Mouse (Mus musculus) hindlimb bud, embryonic 11.5 days (tissue): ENCODE data around the gene Gabra5.

Experiments
- DNase-seq: peaks from one replicate; pipeline ENCODE4 v3.0.0-alpha.2; 2012; ENCODE audit warnings: low read depth, low spot score; ENCODE audit errors: extremely low spot score

Gabra5 gene

DNA sequence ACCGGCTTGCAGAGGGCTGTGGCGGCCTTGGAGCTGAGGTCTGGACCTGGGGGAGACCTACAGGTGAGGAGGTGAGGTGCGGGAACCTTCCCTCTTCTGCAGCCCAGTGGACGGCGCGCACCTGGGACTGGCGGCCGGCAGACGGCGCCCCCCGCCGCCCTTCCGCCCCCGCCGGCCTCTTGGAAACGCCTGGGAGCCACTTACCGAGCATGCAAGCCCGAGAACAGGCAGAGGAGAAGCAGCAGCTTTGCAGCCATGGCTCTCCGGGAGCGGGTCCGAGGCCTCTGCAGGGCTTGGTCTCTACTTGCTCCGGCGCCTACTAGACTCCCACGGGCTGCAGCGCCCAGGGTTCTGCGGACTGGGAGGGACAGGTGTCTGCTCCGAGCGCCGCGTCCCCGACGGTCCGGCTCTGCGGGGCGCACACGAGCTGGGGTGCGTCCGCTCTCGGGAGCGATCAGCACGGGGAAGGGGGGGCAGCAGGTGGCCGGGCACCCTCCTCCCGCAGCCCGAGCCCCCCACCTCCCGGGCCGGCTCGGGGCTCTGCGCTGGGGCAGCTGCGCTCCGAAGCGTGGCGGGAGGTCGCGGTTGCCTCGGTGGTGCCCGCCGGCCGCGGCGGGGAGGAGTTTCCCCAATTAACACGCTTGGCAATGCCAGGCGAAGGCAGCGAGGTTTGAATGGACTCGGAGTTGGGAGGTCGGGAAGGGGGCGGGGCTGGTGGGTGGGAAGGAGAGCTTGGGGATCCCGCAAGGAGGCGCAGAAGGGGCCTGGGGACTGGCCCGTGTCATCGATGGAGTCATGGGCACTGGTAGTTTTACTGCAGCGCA lies 123.1 kb downstream of the Gabra5 start, which contains the start of gene Gabrg3:
Gene Gabrg3 (minus strand): TSS at position 672 of the 824 bp plus-strand sequence.
- DNase-seq, result no peak

DNA sequence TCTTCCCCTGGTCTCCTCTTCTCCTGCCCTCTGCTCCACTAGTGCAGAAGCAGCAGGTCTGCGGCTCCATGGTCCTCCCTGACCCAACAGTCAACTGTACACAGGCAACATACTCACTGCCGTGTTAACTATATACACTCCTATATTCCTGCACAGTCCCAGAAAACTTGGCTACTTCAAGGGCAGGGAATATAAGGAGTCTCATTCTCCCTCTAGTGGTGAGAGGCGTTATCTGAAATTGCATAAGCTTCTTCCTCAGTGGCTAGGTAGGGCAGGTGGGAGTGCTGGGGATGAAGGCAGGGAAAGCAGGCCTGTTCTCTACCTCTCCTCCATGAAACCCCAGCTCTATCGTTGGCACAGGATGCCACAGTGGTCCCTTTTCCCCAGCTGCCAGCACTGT lies 125.7 kb downstream of the Gabra5 start:
- DNase-seq, result peak; percentile 14

DNA sequence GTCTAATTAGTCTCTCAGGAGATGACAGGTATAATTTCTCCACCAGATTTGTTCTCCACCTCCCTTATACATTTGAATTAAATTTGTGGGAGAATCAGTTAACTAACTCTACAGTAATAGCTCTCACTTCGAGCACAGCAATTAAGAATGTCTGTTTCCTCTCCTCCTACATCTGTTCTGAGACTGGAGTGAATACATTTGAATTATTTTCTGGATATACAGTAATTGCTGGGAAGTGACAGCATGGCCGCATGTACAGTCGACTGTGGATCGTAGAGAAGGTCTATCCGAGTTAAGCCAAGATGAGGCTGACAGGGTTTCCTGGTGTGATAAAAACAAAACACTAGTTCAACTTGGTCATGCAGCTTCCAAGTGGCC lies 143.9 kb downstream of the Gabra5 start:
- no peak for DNase-seq

DNA sequence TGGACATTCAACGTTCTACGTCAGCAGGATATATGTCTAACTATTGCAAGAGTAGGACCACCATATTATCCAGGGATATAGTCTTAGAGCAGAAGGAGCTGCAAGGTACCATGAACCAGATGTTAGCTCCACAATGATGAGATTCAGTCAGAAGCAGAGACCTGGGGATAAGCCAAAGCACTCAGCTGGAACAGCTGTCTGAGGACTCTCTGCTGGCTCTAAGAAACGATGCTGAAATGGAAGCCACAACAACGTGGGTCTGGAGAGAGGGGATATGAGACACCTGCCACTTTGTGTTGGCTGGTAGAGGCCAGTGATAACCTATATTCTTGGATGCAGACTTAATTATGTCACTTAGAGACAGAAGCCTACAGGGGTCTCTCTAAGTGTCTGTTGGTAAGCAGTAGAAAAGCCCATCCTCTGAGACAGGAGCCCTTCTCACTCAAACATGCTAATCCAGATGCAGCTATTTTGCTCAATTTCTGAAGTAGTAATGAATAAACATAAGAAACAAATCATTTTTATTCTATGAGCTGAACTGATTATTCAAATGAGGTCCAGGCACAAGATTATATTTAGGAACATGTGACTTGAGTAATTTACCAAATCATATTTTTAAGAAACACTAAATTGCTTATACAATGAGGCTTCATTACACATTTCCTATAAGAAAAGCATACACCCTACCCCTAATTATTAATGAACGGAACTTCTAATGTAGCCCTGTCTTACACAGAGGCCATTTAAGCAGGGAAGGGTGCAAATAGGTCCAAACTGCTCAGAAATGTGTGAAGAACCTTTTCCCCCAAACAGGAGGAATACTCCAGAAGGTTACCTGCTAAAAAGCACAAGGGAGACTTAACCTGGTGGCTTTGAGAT lies 144.5 kb downstream of the Gabra5 start:
- DNase-seq, result no peak

DNA sequence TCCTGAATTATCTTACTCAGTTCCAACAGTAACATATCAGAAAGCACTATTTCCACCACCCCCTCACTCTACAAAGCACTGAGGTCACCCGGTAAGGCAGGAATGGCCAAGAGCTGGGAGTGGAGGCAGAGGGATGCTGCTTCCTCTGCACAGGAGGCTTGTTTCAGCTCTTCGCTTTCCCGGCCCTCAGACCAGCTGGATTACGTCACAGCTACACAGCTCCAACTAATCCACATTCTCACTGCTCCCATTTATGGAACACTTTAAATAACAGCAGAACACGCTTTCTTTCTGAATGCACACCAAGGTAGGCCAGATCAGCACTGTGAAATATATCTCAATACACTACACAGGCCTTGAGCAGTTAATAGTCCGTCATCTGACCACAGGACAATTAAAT lies 146.0 kb downstream of the Gabra5 start:
- DNase-seq, result no peak

DNA sequence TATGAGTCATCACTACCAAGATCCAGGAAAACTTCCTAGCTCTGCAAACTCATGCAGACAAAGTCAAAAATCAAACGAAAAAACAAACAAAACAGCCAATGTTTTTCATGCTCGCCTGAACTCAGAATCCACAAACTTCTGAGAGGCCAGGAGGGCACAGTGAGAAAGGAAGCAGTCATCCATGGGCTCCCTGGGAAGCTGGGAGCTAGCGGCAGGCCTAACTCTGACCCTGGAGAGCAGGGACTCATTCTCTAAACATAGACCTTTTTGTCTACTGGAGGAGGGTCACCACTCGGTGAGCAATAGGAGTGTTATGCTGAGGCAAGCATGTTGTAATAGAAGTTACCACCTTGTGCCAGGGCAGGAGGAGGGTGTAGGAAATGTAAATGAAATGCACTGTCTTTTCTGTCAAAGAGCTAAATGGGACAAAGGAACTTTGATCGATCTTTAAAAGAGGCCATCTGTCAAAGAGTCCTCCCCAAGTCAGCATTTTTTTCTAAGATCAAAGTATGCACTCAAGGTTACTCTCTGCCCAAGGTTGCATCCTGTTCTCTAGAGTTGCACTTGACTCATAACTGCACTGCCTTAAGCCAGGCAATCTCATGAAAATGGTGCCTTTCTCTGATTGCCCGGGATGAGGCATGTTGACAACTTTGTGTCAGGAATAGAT lies 151.9 kb downstream of the Gabra5 start:
- no peak for DNase-seq
